Mouse (Mus musculus): ENCODE measurements at regions not wholly inside any gene's neighbourhood (a gene's known extent, or its start where the extent isn't known, plus 50 kb on each side); places are given as distances from the start of the nearest gene placed in this dataset.

- no peak for ATAC-seq (ENCODE audit: insufficient number of reproducible peaks, insufficient read depth, low FRiP score, low TSS enrichment, low read depth)
- 86% methylated on average over 6 of the region's 6 CpGs for whole genome bisulfite sequencing
- H3K9me3 ChIP-seq: no peaks in the 10 kb centered on the region
- H3K36me3 ChIP-seq: no peaks in the 10 kb centered on the region
- no peaks in the 10 kb centered on the region for H3K4me1 ChIP-seq (replicated peaks)
- no peak overlapping the region for H3K27ac ChIP-seq
- no peak overlapping the region for H3K4me2 ChIP-seq
- no peak overlapping the region for H3K9ac ChIP-seq (replicated peaks)
- no peak overlapping the region for H3K4me3 ChIP-seq (replicated peaks)
- H3K27me3 ChIP-seq: no peaks in the 10 kb centered on the region
Observed at GRCm38 (mm10) chr2:174178801-174179200, 68.7 kb downstream of the Npepl1 start.

GRCm38 (mm10) chr2:174184797-174185196 is 74.6 kb downstream of the Npepl1 start:
- H3K4me1 ChIP-seq (replicated peaks): no peaks in the 10 kb centered on the region
- no peaks in the 10 kb centered on the region for H3K9me3 ChIP-seq
- H3K27ac ChIP-seq: no peak overlapping the region
- H3K27me3 ChIP-seq: no peaks in the 10 kb centered on the region
- WGBS: 79% methylated on average over 5 of the region's 5 CpGs
- H3K36me3 ChIP-seq: no peaks in the 10 kb centered on the region
- no peak for ATAC-seq (ENCODE audit: insufficient number of reproducible peaks, insufficient read depth, low FRiP score, low TSS enrichment, low read depth)
- H3K4me2 ChIP-seq: no peak overlapping the region
- no peak overlapping the region for H3K9ac ChIP-seq (replicated peaks)
- H3K4me3 ChIP-seq (replicated peaks): no peak overlapping the region

- Histone ChIP-seq H3K9me3 (0 out of 2 replicates have a peak, but pooled peaks cover 9% of the 10 kb centered on the region), H3K36me3 (no peaks in the 10 kb centered on the region), H3K27me3 (no peaks in the 10 kb centered on the region), H3K9ac (replicated peaks) (no peak overlapping the region), H3K4me2 (no peak overlapping the region), H3K4me1 (replicated peaks) (no peaks in the 10 kb centered on the region), H3K4me3 (replicated peaks) (no peak overlapping the region), H3K27ac (no peak overlapping the region)
- 90% methylated on average over 2 of the region's 2 CpGs for WGBS
- ATAC-seq (ENCODE audit: insufficient number of reproducible peaks, insufficient read depth, low FRiP score, low TSS enrichment, low read depth): no peak
Observed at GRCm38 (mm10) chr2:174191071-174191470, 80.9 kb downstream of the Npepl1 start.

GRCm38 (mm10) chr2:174191516-174191915 is 81.4 kb downstream of the Npepl1 start:
- 75% methylated on average over 2 of the region's 2 CpGs for WGBS
- Histone ChIP-seq H3K36me3 (no peaks in the 10 kb centered on the region), H3K27me3 (no peaks in the 10 kb centered on the region), H3K27ac (no peak overlapping the region), H3K4me3 (replicated peaks) (no peak overlapping the region), H3K9me3 (0 out of 2 replicates have a peak, but pooled peaks cover 9% of the 10 kb centered on the region), H3K4me1 (replicated peaks) (no peaks in the 10 kb centered on the region), H3K4me2 (no peak overlapping the region), H3K9ac (replicated peaks) (no peak overlapping the region)
- ATAC-seq (ENCODE audit: insufficient number of reproducible peaks, insufficient read depth, low FRiP score, low TSS enrichment, low read depth): no peak

GRCm38 (mm10) chr2:174192026-174192425 is 81.9 kb downstream of the Npepl1 start:
- 86% methylated on average over 5 of the region's 5 CpGs for whole genome bisulfite sequencing
- no peak overlapping the region for H3K27ac ChIP-seq
- H3K9me3 ChIP-seq: 0 out of 2 replicates have a peak, but pooled peaks cover 9% of the 10 kb centered on the region
- H3K36me3 ChIP-seq: no peaks in the 10 kb centered on the region
- H3K27me3 ChIP-seq: no peaks in the 10 kb centered on the region
- ATAC-seq (ENCODE audit: insufficient number of reproducible peaks, insufficient read depth, low FRiP score, low TSS enrichment, low read depth): no peak
- H3K4me3 ChIP-seq (replicated peaks): no peak overlapping the region
- H3K4me1 ChIP-seq (replicated peaks): no peaks in the 10 kb centered on the region
- no peak overlapping the region for H3K4me2 ChIP-seq
- H3K9ac ChIP-seq (replicated peaks): no peak overlapping the region

GRCm38 (mm10) chr2:174193506-174193905 is 83.4 kb downstream of the Npepl1 start:
- no peak overlapping the region for H3K9ac ChIP-seq (replicated peaks)
- H3K27me3 ChIP-seq: no peaks in the 10 kb centered on the region
- H3K4me2 ChIP-seq: no peak overlapping the region
- 0 out of 2 replicates have a peak, but pooled peaks cover 9% of the 10 kb centered on the region for H3K9me3 ChIP-seq
- no peaks in the 10 kb centered on the region for H3K36me3 ChIP-seq
- H3K27ac ChIP-seq: no peak overlapping the region
- ATAC-seq (ENCODE audit: insufficient number of reproducible peaks, insufficient read depth, low FRiP score, low TSS enrichment, low read depth): no peak
- no peaks in the 10 kb centered on the region for H3K4me1 ChIP-seq (replicated peaks)
- WGBS: 67% methylated on average over 5 of the region's 5 CpGs
- H3K4me3 ChIP-seq (replicated peaks): no peak overlapping the region

- Histone ChIP-seq H3K27me3 (no peaks in the 10 kb centered on the region), H3K9me3 (0 out of 2 replicates have a peak, but pooled peaks cover 7% of the 10 kb centered on the region), H3K4me2 (no peak overlapping the region), H3K27ac (no peak overlapping the region), H3K9ac (replicated peaks) (no peak overlapping the region), H3K4me3 (replicated peaks) (no peak overlapping the region), H3K36me3 (no peaks in the 10 kb centered on the region), H3K4me1 (replicated peaks) (peaks cover 12% of the 10 kb centered on the region)
- 89% methylated on average over 1 of the region's 1 CpGs for WGBS
- ATAC-seq (ENCODE audit: insufficient number of reproducible peaks, insufficient read depth, low FRiP score, low TSS enrichment, low read depth): no peak
Observed at GRCm38 (mm10) chr2:174195651-174196050, 85.5 kb downstream of the Npepl1 start.

GRCm38 (mm10) chr2:174196696-174197215 is 86.6 kb downstream of the Npepl1 start:
- H3K27ac ChIP-seq: no peak overlapping the region
- H3K4me1 ChIP-seq (replicated peaks): peaks cover 16% of the 10 kb centered on the region
- no peak overlapping the region for H3K4me3 ChIP-seq (replicated peaks)
- no peak overlapping the region for H3K4me2 ChIP-seq
- H3K36me3 ChIP-seq: no peaks in the 10 kb centered on the region
- no peaks in the 10 kb centered on the region for H3K27me3 ChIP-seq
- no peak overlapping the region for H3K9ac ChIP-seq (replicated peaks)
- no peaks in the 10 kb centered on the region for H3K9me3 ChIP-seq
- ATAC-seq (ENCODE audit: insufficient number of reproducible peaks, insufficient read depth, low FRiP score, low TSS enrichment, low read depth): no peak
- WGBS: 86% methylated on average over 16 of the region's 16 CpGs

- no peak overlapping the region for H3K4me2 ChIP-seq
- H3K4me1 ChIP-seq (replicated peaks): peaks cover 16% of the 10 kb centered on the region
- no peak for ATAC-seq (ENCODE audit: insufficient number of reproducible peaks, insufficient read depth, low FRiP score, low TSS enrichment, low read depth)
- no peak overlapping the region for H3K9ac ChIP-seq (replicated peaks)
- H3K27me3 ChIP-seq: no peaks in the 10 kb centered on the region
- no peaks in the 10 kb centered on the region for H3K36me3 ChIP-seq
- no peaks in the 10 kb centered on the region for H3K9me3 ChIP-seq
- 79% methylated on average over 11 of the region's 11 CpGs for WGBS
- H3K4me3 ChIP-seq (replicated peaks): no peak overlapping the region
- H3K27ac ChIP-seq: no peak overlapping the region
Observed at GRCm38 (mm10) chr2:174197306-174197945, 86.7 kb upstream of the Gnas start.

- Histone ChIP-seq H3K4me1 (replicated peaks) (peaks cover 16% of the 10 kb centered on the region), H3K27me3 (no peaks in the 10 kb centered on the region), H3K4me2 (no peak overlapping the region), H3K4me3 (replicated peaks) (no peak overlapping the region), H3K27ac (no peak overlapping the region), H3K9ac (replicated peaks) (no peak overlapping the region), H3K36me3 (no peaks in the 10 kb centered on the region), H3K9me3 (no peaks in the 10 kb centered on the region)
- ATAC-seq (ENCODE audit: insufficient number of reproducible peaks, insufficient read depth, low FRiP score, low TSS enrichment, low read depth): no peak
- WGBS: 83% methylated on average over 7 of the region's 7 CpGs
Observed at GRCm38 (mm10) chr2:174198406-174198971, 85.6 kb upstream of the Gnas start.

GRCm38 (mm10) chr2:174199961-174200862 is 83.9 kb upstream of the Gnas start:
- Histone ChIP-seq H3K27ac (peak overlapping the region; percentile 24; the same call in 1 of the 2 replicates), H3K4me3 (replicated peaks) (no peak overlapping the region), H3K4me1 (replicated peaks) (peaks cover 16% of the 10 kb centered on the region), H3K9me3 (no peaks in the 10 kb centered on the region), H3K36me3 (no peaks in the 10 kb centered on the region), H3K4me2 (peak overlapping the region; percentile 13; the same call in 1 of the 2 replicates), H3K27me3 (no peaks in the 10 kb centered on the region), H3K9ac (replicated peaks) (no peak overlapping the region)
- ATAC-seq (ENCODE audit: insufficient number of reproducible peaks, insufficient read depth, low FRiP score, low TSS enrichment, low read depth): peak; percentile 71; the same call in 1 of the 2 replicates
- WGBS: 47% methylated on average over 13 of the region's 13 CpGs

Data from limb, embryonic 12.5 days (tissue).